Mouse (Mus musculus) cerebellum, adult 2 months (tissue): ENCODE measurements around the gene Cdc42ep2. TPM values are rescaled to one million over a fixed set of nuclear protein-coding genes. Genes with fewer than 3 reads are reported as not detected.

Experiments used
- DNase-seq, 2 experiments: peaks; one replicate each; pipeline ENCODE4 v3.0.0; 2021
- H3K27ac ChIP-seq: fragments of 200-500 bp; 2 replicates; pipeline ENCODE4 v1.5.1; 2012; ENCODE audit warnings: low read length, control low read depth, inconsistent platforms; ENCODE audit not compliant: insufficient read depth
- H3K27me3 ChIP-seq: fragments of 200-500 bp; 2 replicates; pipeline ENCODE4 v1.6.1; 2012; ENCODE audit warnings: inconsistent platforms, mild to moderate bottlenecking, low read length, moderate library complexity; ENCODE audit not compliant: control insufficient read depth, insufficient read depth
- H3K4me1 ChIP-seq: fragments of 200-500 bp; 2 replicates; pipeline ENCODE4 v1.6.1; 2011; ENCODE audit warnings: low read length; ENCODE audit not compliant: control insufficient read depth, insufficient read depth
- H3K4me3 ChIP-seq: fragments of 200-500 bp; replicated peaks from 2 replicates; pipeline ENCODE3; 2011; ENCODE audit warnings: mild to moderate bottlenecking, low read depth, low read length, control low read depth; ENCODE audit not compliant: insufficient read depth
- CTCF ChIP-seq: fragments of 200-500 bp; IDR thresholded peaks from 2 replicates; pipeline ENCODE4 v1.5.1; 2011; ENCODE audit warnings: low read depth, mild to moderate bottlenecking, control low read depth, low read length, moderate library complexity, borderline replicate concordance; ENCODE audit not compliant: insufficient read depth
- POLR2A ChIP-seq: fragments of 200-500 bp; IDR thresholded peaks from 2 replicates; pipeline ENCODE4 v1.6.1; 2011; ENCODE audit warnings: low read length, control low read depth, borderline replicate concordance; ENCODE audit not compliant: insufficient read depth
- WGBS: fragments of 180-500 bp; shearing (Covaris S2); methylation state at CpG from one replicate; pipeline ENCODE4 v1.1.7; 2018; 5-methylcytosine and 5-hydroxymethylcytosine counted together
- polyA plus RNA-seq: library from polyadenylated mRNA; depleted of rRNA; stranded (reverse); fragments of >200 nt; gene quantifications from 2 replicates; pipeline ENCODE4 v1.2.3, GENCODE M21; 2012; rRNA removed

The Cdc42ep2 gene
- polyA plus RNA-seq, 1 experiment, result 25.2 TPM

DNA sequence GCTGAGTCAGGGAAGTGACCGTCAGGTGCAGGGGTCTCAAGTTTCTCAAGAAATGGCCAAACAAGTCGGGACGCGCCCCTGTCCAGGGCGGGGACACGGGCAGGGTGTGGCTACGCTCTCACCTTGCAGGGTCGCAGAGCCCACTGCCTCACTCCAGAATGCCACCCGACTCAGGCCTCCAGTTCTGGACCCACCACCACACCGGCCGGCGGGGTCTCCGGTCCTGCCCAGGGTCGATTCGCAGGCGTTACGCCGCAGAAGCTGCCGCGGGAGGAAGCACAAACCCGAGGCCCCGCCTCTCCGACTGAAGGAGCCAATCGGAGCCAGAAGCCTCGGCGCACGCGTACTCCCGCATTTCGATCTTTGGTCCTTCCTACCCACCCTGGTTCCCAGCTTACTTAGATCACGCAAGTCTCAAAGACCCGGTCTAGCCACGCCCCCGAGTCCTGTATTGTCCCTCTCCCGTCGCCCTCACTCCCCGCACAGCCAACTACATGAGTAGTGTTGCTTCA lies 49.6 kb downstream of the Cdc42ep2 start, which contains the start of gene Frmd8:
Gene Frmd8 (minus strand): TSS at position 306 of the 512 bp plus-strand sequence.
- DNase-seq, result peak; percentile 93 to 94
- no peaks in the 10 kb centered on the region for H3K27me3 ChIP-seq
- no peak within 1 kb of the TSS; the same call in 1 of the 2 replicates for H3K27ac ChIP-seq
- TF ChIP-seq POLR2A (no peak; the same call in 1 of the 2 replicates), CTCF (no peak)
- under 1% methylated on average over 37 of the region's 37 CpGs for WGBS
- H3K4me3 ChIP-seq, result peak within 1 kb of the TSS; percentile 95
- peaks cover 12% of the 10 kb centered on the region for H3K4me1 ChIP-seq

DNA sequence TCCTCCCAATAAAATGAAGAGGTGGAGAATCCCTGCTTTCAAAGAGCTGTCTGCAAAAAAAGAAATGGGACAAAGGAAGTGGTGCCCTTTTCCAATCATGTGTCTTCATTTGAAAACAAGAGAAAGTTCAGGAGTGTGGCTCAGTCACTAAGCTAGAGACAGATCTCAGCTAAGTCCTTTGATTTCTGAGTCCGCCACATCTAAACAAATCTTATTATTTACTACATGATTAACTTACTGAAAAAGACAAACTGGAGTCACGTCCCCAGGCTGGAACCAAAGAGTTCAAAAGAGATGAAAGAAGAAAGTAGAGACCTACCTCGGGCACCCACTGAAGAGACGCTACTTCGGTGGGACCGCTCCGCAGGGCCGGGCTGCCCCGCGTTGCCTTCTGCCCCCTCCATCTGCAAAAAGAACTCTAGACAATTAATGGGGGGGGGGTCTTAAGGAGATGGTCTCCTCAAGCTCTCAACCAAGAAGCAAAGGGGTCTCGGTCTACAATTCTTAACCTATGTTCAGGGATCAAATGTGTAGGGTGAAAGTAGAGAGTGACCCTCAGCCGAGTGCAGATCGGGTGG lies 50.1 kb downstream of the Cdc42ep2 start:
- no peak for DNase-seq
- 9% methylated on average over 13 of the region's 13 CpGs for WGBS
- no peak for TF ChIP-seq CTCF
- no peak for TF ChIP-seq POLR2A

DNA sequence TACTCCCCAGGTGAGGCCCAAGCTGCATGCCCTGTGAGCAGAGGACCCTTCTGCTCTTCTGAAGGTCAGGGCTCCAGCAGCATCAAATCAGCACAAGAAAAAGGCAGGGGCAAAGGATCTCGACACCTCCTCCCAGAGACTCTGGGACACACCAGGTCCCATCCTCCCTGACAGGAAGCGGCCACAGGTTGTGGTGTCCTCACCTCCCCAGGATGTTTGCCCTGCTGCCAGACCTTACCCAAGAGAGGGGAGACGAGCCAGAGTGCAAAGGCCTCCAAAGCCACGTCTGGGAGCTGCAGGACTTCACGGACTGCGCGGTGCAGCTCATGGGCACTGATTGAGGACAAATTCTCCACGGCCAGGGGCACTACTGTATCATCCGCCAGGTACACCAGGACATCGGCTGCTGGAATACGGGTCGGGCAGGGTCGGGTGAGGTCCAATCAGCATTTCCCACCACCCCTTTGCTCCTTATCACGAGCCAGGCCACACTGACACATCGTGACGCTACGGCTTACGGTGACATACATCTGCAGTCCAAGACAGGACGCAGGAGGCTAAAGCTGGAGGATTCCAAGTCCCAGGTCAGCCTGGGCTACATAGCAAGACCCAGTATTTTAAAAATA lies 51.6 kb downstream of the Cdc42ep2 start:
- Histone ChIP-seq H3K27ac (no peak overlapping the region), H3K4me3 (no peak overlapping the region), H3K27me3 (no peaks in the 10 kb centered on the region), H3K4me1 (peaks cover 12% of the 10 kb centered on the region)
- TF ChIP-seq POLR2A, result no peak
- TF ChIP-seq CTCF, result no peak
- 85% methylated on average over 19 of the region's 19 CpGs for WGBS
- DNase-seq, result no peak

More for the DNA sequence above, 50.1 kb downstream of the Cdc42ep2 start:
- no peaks in the 10 kb centered on the region for H3K27me3 ChIP-seq
- H3K27ac ChIP-seq, result no peak overlapping the region; the same call in 1 of the 2 replicates
- peak overlapping the region; percentile 95 for H3K4me3 ChIP-seq
- H3K4me1 ChIP-seq, result peaks cover 12% of the 10 kb centered on the region

DNA sequence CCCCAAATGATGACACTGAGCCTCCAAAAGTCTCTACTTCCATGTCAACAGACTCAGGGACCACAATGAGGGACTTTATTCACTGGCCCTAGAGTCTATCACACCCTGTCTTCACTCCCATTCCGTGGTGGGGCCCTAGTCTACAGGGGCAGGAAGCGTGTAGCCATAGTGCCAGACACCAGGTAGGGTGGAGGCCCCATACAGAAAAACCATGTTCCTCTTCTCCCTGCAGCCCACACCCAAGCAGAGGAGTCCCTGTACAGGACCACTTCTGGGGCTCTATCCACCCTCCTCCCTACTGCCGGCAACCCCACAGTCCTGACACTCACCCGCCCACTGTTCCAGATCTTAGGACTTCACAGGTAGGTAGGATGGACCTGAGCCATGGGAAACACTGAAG lies 52.1 kb downstream of the Cdc42ep2 start:
- WGBS, result 87% methylated on average over 4 of the region's 4 CpGs
- peaks cover 12% of the 10 kb centered on the region for H3K4me1 ChIP-seq
- H3K27me3 ChIP-seq, result no peaks in the 10 kb centered on the region
- H3K27ac ChIP-seq, result no peak overlapping the region
- TF ChIP-seq CTCF (no peak), POLR2A (no peak)
- no peak overlapping the region for H3K4me3 ChIP-seq
- DNase-seq, result no peak

DNA sequence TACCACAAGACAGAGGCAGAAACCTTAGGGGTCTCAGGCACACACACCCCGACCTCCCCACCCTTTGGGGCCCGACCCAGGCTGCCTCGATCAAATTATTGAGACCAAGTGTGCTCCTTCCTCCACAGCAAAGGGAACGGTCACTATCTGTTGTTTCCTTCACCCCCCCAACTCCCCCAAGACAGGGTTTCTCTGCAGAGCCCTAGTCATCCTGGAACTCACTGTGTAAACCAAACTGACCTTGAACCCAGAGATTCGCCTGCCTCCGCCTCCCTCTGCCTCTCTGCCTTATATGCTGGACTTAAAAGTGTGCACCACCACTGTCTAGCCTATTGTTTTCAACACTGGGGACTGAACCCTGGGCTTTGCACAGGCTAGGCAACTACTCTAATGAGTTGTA lies 52.9 kb downstream of the Cdc42ep2 start:
- no peak for DNase-seq
- H3K4me1 ChIP-seq, result peaks cover 12% of the 10 kb centered on the region
- H3K4me3 ChIP-seq, result no peak overlapping the region
- H3K27me3 ChIP-seq, result no peaks in the 10 kb centered on the region
- no peak for TF ChIP-seq CTCF
- no peak for TF ChIP-seq POLR2A
- no peak overlapping the region for H3K27ac ChIP-seq
- 62% methylated on average over 6 of the region's 6 CpGs for WGBS

DNA sequence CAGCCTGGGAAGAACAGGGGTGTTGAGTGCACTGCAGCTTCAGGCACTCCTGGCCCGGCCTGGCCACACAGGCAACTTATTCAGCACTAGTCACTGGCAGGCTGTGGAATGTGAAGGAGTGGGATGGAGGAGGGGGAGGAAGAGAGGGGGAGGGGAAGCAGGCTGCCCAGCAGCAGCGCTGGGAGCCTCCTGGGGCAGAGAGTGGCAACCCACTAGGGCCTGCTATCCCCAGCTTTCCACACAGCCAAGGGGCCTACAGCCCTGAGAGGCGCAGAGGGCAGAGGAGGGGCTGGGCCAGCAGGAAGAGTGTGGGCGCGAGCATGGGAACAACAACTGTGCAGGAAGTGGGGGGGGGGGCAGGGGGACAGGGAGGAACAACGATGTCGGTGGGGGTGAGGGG lies 53.3 kb downstream of the Cdc42ep2 start:
- WGBS, result 32% methylated on average over 7 of the region's 7 CpGs
- H3K27ac ChIP-seq, result no peak overlapping the region
- H3K4me1 ChIP-seq, result peaks cover 12% of the 10 kb centered on the region
- no peaks in the 10 kb centered on the region for H3K27me3 ChIP-seq
- no peak for TF ChIP-seq CTCF
- TF ChIP-seq POLR2A, result no peak
- no peak for DNase-seq
- no peak overlapping the region for H3K4me3 ChIP-seq

DNA sequence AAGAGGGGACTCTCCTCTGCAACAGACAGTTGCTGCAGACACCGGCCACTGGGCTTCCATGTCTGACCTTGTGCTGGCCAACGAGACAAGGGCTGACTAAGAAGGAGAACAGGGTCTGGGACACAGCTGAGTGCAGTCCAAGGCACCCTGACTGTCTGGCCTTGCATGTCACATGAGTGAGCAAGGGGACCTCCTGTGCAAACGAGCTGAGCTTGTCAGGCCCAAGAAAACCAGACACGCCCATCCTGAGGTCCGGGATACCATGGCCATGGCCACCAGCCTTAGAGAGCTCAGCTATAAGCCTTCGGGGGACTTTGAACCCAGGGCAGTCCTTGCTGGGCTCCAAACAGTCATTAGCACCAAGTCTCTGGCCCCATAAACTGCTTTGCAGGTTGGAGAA lies 56.5 kb downstream of the Cdc42ep2 start:
- Histone ChIP-seq H3K27ac (no peak overlapping the region), H3K4me1 (peaks cover 7% of the 10 kb centered on the region), H3K27me3 (no peaks in the 10 kb centered on the region), H3K4me3 (no peak overlapping the region)
- DNase-seq, result no peak
- no peak for TF ChIP-seq POLR2A
- no peak for TF ChIP-seq CTCF
- 81% methylated on average over 6 of the region's 6 CpGs for WGBS

Other genes with a start within 250 kb of the Cdc42ep2 start
- gene Map3k11, start 236.1 kb downstream of the Cdc42ep2 start, polyA plus RNA-seq, result 28.6 and 29.7 TPM in 2 replicates
- gene Pcnx3, start 235.9 kb downstream of the Cdc42ep2 start, polyA plus RNA-seq, result 65.0 and 65.1 TPM in 2 replicates
- gene Kcnk7, start 220.4 kb downstream of the Cdc42ep2 start, polyA plus RNA-seq, result 0.13 and 0.24 TPM in 2 replicates
- 11.7 and 13.1 TPM in 2 replicates for gene Ehbp1l1, start 198.5 kb downstream of the Cdc42ep2 start, polyA plus RNA-seq
- 65.2 and 65.9 TPM in 2 replicates for gene Fam89b, start 195.2 kb downstream of the Cdc42ep2 start, polyA plus RNA-seq
- 165 and 175 TPM in 2 replicates for gene Ltbp3, start 183.9 kb downstream of the Cdc42ep2 start, polyA plus RNA-seq
- gene Scyl1, start 153.4 kb downstream of the Cdc42ep2 start, polyA plus RNA-seq, result 158 and 170 TPM in 2 replicates
- 23.4 and 28.3 TPM in 2 replicates for gene Frmd8, start 49.5 kb downstream of the Cdc42ep2 start, polyA plus RNA-seq
- 4.3 and 5.0 TPM in 2 replicates for gene Slc25a45, start 47.0 kb downstream of the Cdc42ep2 start, polyA plus RNA-seq
- 5.1 and 5.6 TPM in 2 replicates for gene Tigd3, start 30.7 kb downstream of the Cdc42ep2 start, polyA plus RNA-seq
- 136 and 141 TPM in 2 replicates for gene Dpf2, start 11.8 kb downstream of the Cdc42ep2 start, polyA plus RNA-seq
- 16.8 and 19.7 TPM in 2 replicates for gene Pola2, start 39.4 kb upstream of the Cdc42ep2 start, polyA plus RNA-seq
- not detected in 2 replicates for gene Slc22a20, start 61.3 kb upstream of the Cdc42ep2 start, polyA plus RNA-seq
- 27.0 and 27.3 TPM in 2 replicates for gene Capn1, start 91.1 kb upstream of the Cdc42ep2 start, polyA plus RNA-seq
- gene Syvn1, start 121.8 kb upstream of the Cdc42ep2 start, polyA plus RNA-seq, result 34.5 and 34.8 TPM in 2 replicates
- gene Mrpl49, start 133.0 kb upstream of the Cdc42ep2 start, polyA plus RNA-seq, result 48.7 and 51.5 TPM in 2 replicates
- gene Fau, start 133.0 kb upstream of the Cdc42ep2 start, polyA plus RNA-seq, result 792 and 828 TPM in 2 replicates
- 50.8 and 51.5 TPM in 2 replicates for gene Znhit2, start 136.4 kb upstream of the Cdc42ep2 start, polyA plus RNA-seq
- 50.8 and 51.6 TPM in 2 replicates for gene Tm7sf2, start 143.6 kb upstream of the Cdc42ep2 start, polyA plus RNA-seq
- 95.6 and 108 TPM in 2 replicates for gene Vps51, start 152.4 kb upstream of the Cdc42ep2 start, polyA plus RNA-seq
- 0.59 TPM in 1 of 2 replicates, not detected in the other for gene Tmem262, start 155.2 kb upstream of the Cdc42ep2 start, polyA plus RNA-seq
- 0.78 and 1.3 TPM in 2 replicates for gene Gm28374, start 157.4 kb upstream of the Cdc42ep2 start, polyA plus RNA-seq
- gene Zfpl1, start 160.1 kb upstream of the Cdc42ep2 start, polyA plus RNA-seq, result 79.2 and 84.9 TPM in 2 replicates
- 0.14 and 0.20 TPM in 2 replicates for gene Cdca5, start 160.2 kb upstream of the Cdc42ep2 start, polyA plus RNA-seq
- not detected in 2 replicates for gene AC131692.1, start 169.6 kb upstream of the Cdc42ep2 start, polyA plus RNA-seq
- 0.05 and 0.24 TPM in 2 replicates for gene Naaladl1, start 181.0 kb upstream of the Cdc42ep2 start, polyA plus RNA-seq
- gene Sac3d1, start 193.8 kb upstream of the Cdc42ep2 start, polyA plus RNA-seq, result 33.8 and 35.9 TPM in 2 replicates
- gene Snx15, start 203.5 kb upstream of the Cdc42ep2 start, polyA plus RNA-seq, result 66.7 and 67.9 TPM in 2 replicates
- gene Batf2, start 216.2 kb upstream of the Cdc42ep2 start, polyA plus RNA-seq, result 0.29 and 0.54 TPM in 2 replicates
- 174 and 188 TPM in 2 replicates for gene Arl2, start 216.7 kb upstream of the Cdc42ep2 start, polyA plus RNA-seq